Mouse (Mus musculus) lung, postnatal 36 days (tissue): ENCODE results near the gene Ankrd13d.

ENCODE experiments used
- DNase-seq: peaks from one replicate; pipeline ENCODE4 v3.0.0; 2022; ENCODE audit warnings: mixed read lengths

Ankrd13d gene

GRCm38 (mm10) chr19:4300852-4301734 lies 18.2 kb upstream of the Ankrd13d start:
- no peak for DNase-seq

GRCm38 (mm10) chr19:4300271-4300704 lies 17.4 kb upstream of the Ankrd13d start:
- DNase-seq: peak; percentile 86

GRCm38 (mm10) chr19:4299574-4300270 lies 16.8 kb upstream of the Ankrd13d start:
- peak; percentile 57 for DNase-seq

- DNase-seq: no peak
Observed at GRCm38 (mm10) chr19:4299126-4299525, 16.2 kb upstream of the Ankrd13d start.

- no peak for DNase-seq
Observed at GRCm38 (mm10) chr19:4298322-4299121, 15.6 kb upstream of the Ankrd13d start.

- DNase-seq: peak; percentile 50
Observed at GRCm38 (mm10) chr19:4297851-4298250, 14.9 kb upstream of the Ankrd13d start.

- no peak for DNase-seq
Observed at GRCm38 (mm10) chr19:4296611-4297010, 13.7 kb upstream of the Ankrd13d start.

- no peak for DNase-seq
Observed at GRCm38 (mm10) chr19:4295391-4295790, 12.5 kb upstream of the Ankrd13d start.

GRCm38 (mm10) chr19:4294381-4295097 lies 11.6 kb upstream of the Ankrd13d start:
- peak; percentile 90 for DNase-seq

GRCm38 (mm10) chr19:4291161-4291560 lies 8.2 kb upstream of the Ankrd13d start:
- DNase-seq: no peak

- no peak for DNase-seq
Observed at GRCm38 (mm10) chr19:4290749-4291148, 7.8 kb upstream of the Ankrd13d start.

- no peak for DNase-seq
Observed at GRCm38 (mm10) chr19:4283653-4284052, 716 bp upstream of the Ankrd13d start.

- DNase-seq: no peak
Observed at GRCm38 (mm10) chr19:4280425-4280824, 2.5 kb downstream of the Ankrd13d start.

- DNase-seq: no peak
Observed at GRCm38 (mm10) chr19:4279487-4279886, 3.5 kb downstream of the Ankrd13d start.

- DNase-seq: no peak
Observed at GRCm38 (mm10) chr19:4270972-4271371, 12.0 kb downstream of the Ankrd13d start.

GRCm38 (mm10) chr19:4270187-4270586 lies 12.8 kb downstream of the Ankrd13d start:
- no peak for DNase-seq

GRCm38 (mm10) chr19:4268566-4269361 lies 14.2 kb downstream of the Ankrd13d start, which contains the start of gene Ssh3:
Gene Ssh3, minus strand, starts transcription at chr19:4269180.
- peak; percentile 91 for DNase-seq

- no peak for DNase-seq
Observed at GRCm38 (mm10) chr19:4265956-4266355, 17.0 kb downstream of the Ankrd13d start.

- no peak for DNase-seq
Observed at GRCm38 (mm10) chr19:4264171-4264780, 18.7 kb downstream of the Ankrd13d start.

GRCm38 (mm10) chr19:4263702-4264101 lies 19.2 kb downstream of the Ankrd13d start:
- DNase-seq: no peak

- no peak for DNase-seq
Observed at GRCm38 (mm10) chr19:4262756-4263155, 20.2 kb downstream of the Ankrd13d start.
